Mouse (Mus musculus) heart, adult 2 months (tissue): ENCODE results near the gene Dusp21.

ENCODE experiments used
- CTCF ChIP-seq: fragments of 200-600 bp; IDR thresholded peaks from 2 replicates; pipeline ENCODE4 v1.8.1; 2022; ENCODE audit warnings: antibody characterized with exemption, mild to moderate bottlenecking, moderate library complexity
- EP300 ChIP-seq: fragments of 200-500 bp; IDR thresholded peaks from 2 replicates; pipeline ENCODE4 v1.6.1; 2011; ENCODE audit warnings: low read depth, low read length, control low read depth; ENCODE audit not compliant: insufficient read depth
- POLR2A ChIP-seq: fragments of 200-500 bp; IDR thresholded peaks from 2 replicates; pipeline ENCODE4 v1.6.1; 2011; ENCODE audit warnings: mild to moderate bottlenecking, low read depth, low read length, control low read depth; ENCODE audit not compliant: insufficient read depth

- no peak for TF ChIP-seq EP300
- no peak for TF ChIP-seq CTCF
- TF ChIP-seq POLR2A: no peak
These were observed 21.3 kb downstream of the Dusp21 start for GRCm38 (mm10) chrX:18166961-18167360.
